Mouse (Mus musculus): ENCODE measurements around the gene Gm20708. TPM values are rescaled to one million over a fixed set of nuclear protein-coding genes. Genes with fewer than 3 reads are reported as not detected.

The Gm20708 gene
- polyA plus RNA-seq, 2 experiments, result 0.08 to 0.28 TPM

GRCm38 (mm10) chr11:117838572-117838971 lies 29.1 kb downstream of the Gm20708 start:
- WGBS (ENCODE audit: insufficient replicate concordance), result 10% methylated on average over 2 of the region's 2 CpGs
- DNase-seq (ENCODE audit: low read depth in 3 of 3, low spot score in 3 of 3) (peak; percentile 75 to 85 (median 78)), ATAC-seq (ENCODE audit: insufficient read depth) (peak; percentile 96)
- H3K27ac ChIP-seq, result peak overlapping the region; percentile 90
- TF ChIP-seq EP300 (IDR thresholded peaks at IDR 0.05; ENCODE audit: low read depth) (peak; percentile 63), CTCF (IDR thresholded peaks at IDR 0.05; ENCODE audit: low read depth) (0 out of 2 replicates have a peak, but pooled peaks have one; percentile 32)
- no peak overlapping the region for H3K4me3 ChIP-seq (ENCODE audit: insufficient read depth in 1 of 2, low read depth in 2 of 2, low read length in 2 of 2)
- peak overlapping the region; percentile 59 for H3K4me2 ChIP-seq (ENCODE audit: low read depth)
- peaks cover 46 to 51% of the 10 kb centered on the region in 2 experiments for H3K4me1 ChIP-seq (replicated peaks; ENCODE audit: control insufficient read depth in 2 of 2, insufficient read depth in 2 of 2, low read length in 1 of 2)
- no peaks in the 10 kb centered on the region for H3K9me3 ChIP-seq (ENCODE audit: control insufficient read depth, low read length)
- peak overlapping the region; percentile 47 for H3K9ac ChIP-seq (replicated peaks)
- no peaks in the 10 kb centered on the region for H3K36me3 ChIP-seq (replicated peaks; ENCODE audit: control insufficient read depth, insufficient read depth, low read depth)
- H3K27me3 ChIP-seq (ENCODE audit: control insufficient read depth, insufficient read depth, low read length), result no peaks in the 10 kb centered on the region

- H3K4me2 ChIP-seq (ENCODE audit: low read depth), result peak overlapping the region; percentile 59
- no peak for DNase-seq (ENCODE audit: low read depth in 3 of 3, low spot score in 3 of 3)
- ATAC-seq (ENCODE audit: insufficient read depth), result peak; percentile 21; the same call in 1 of the 2 replicates
- H3K9ac ChIP-seq (replicated peaks), result peak overlapping the region; percentile 47
- no peaks in the 10 kb centered on the region for H3K27me3 ChIP-seq (ENCODE audit: control insufficient read depth, insufficient read depth, low read length)
- peak overlapping the region; percentile 90 for H3K27ac ChIP-seq
- WGBS (ENCODE audit: insufficient replicate concordance), result 21% methylated on average over 1 of the region's 1 CpGs
- no peaks in the 10 kb centered on the region for H3K9me3 ChIP-seq (ENCODE audit: control insufficient read depth, low read length)
- H3K4me1 ChIP-seq (replicated peaks; ENCODE audit: control insufficient read depth in 2 of 2, insufficient read depth in 2 of 2, low read length in 1 of 2), result peaks cover 46 to 48% of the 10 kb centered on the region in 2 experiments
- no peak overlapping the region for H3K4me3 ChIP-seq (ENCODE audit: insufficient read depth in 1 of 2, low read depth in 2 of 2, low read length in 2 of 2)
- no peaks in the 10 kb centered on the region for H3K36me3 ChIP-seq (replicated peaks; ENCODE audit: control insufficient read depth, insufficient read depth, low read depth)
- TF ChIP-seq EP300 (IDR thresholded peaks at IDR 0.05; ENCODE audit: low read depth), result no peak
- no peak for TF ChIP-seq CTCF (IDR thresholded peaks at IDR 0.05; ENCODE audit: low read depth)
Measured at GRCm38 (mm10) chr11:117839021-117839420, 29.6 kb downstream of the Gm20708 start.

GRCm38 (mm10) chr11:117840910-117841309 lies 31.4 kb downstream of the Gm20708 start:
- DNase-seq (ENCODE audit: low read depth in 3 of 3, low spot score in 3 of 3) (no peak), ATAC-seq (ENCODE audit: insufficient read depth) (no peak)
- H3K4me1 ChIP-seq (replicated peaks; ENCODE audit: control insufficient read depth in 2 of 2, insufficient read depth in 2 of 2, low read length in 1 of 2), result peaks cover 46 to 48% of the 10 kb centered on the region in 2 experiments
- no peaks in the 10 kb centered on the region for H3K9me3 ChIP-seq (ENCODE audit: control insufficient read depth, low read length)
- no peaks in the 10 kb centered on the region for H3K27me3 ChIP-seq (ENCODE audit: control insufficient read depth, insufficient read depth, low read length)
- no peak overlapping the region for H3K9ac ChIP-seq (replicated peaks)
- TF ChIP-seq EP300 (IDR thresholded peaks at IDR 0.05; ENCODE audit: low read depth) (no peak), CTCF (IDR thresholded peaks at IDR 0.05; ENCODE audit: low read depth) (no peak)
- peak overlapping the region; percentile 4; the same call in 1 of the 2 replicates for H3K27ac ChIP-seq
- no peak overlapping the region for H3K4me3 ChIP-seq (ENCODE audit: insufficient read depth in 1 of 2, low read depth in 2 of 2, low read length in 2 of 2)
- no peaks in the 10 kb centered on the region for H3K36me3 ChIP-seq (replicated peaks; ENCODE audit: control insufficient read depth, insufficient read depth, low read depth)
- no peak overlapping the region for H3K4me2 ChIP-seq (ENCODE audit: low read depth)
- WGBS (ENCODE audit: insufficient replicate concordance), result 50% methylated on average over 1 of the region's 1 CpGs

GRCm38 (mm10) chr11:117843434-117843833 lies 34.0 kb downstream of the Gm20708 start:
- Histone ChIP-seq H3K27ac (no peak overlapping the region), H3K9me3 (ENCODE audit: control insufficient read depth, low read length) (no peaks in the 10 kb centered on the region), H3K4me1 (replicated peaks; ENCODE audit: control insufficient read depth in 2 of 2, insufficient read depth in 2 of 2, low read length in 1 of 2) (peaks cover 31 to 43% of the 10 kb centered on the region in 2 experiments), H3K9ac (replicated peaks) (no peak overlapping the region), H3K4me3 (ENCODE audit: insufficient read depth in 1 of 2, low read depth in 2 of 2, low read length in 2 of 2) (no peak overlapping the region), H3K36me3 (replicated peaks; ENCODE audit: control insufficient read depth, insufficient read depth, low read depth) (no peaks in the 10 kb centered on the region), H3K4me2 (ENCODE audit: low read depth) (no peak overlapping the region), H3K27me3 (ENCODE audit: control insufficient read depth, insufficient read depth, low read length) (no peaks in the 10 kb centered on the region)
- DNase-seq (ENCODE audit: low read depth in 3 of 3, low spot score in 3 of 3) (no peak), ATAC-seq (ENCODE audit: insufficient read depth) (no peak)
- TF ChIP-seq CTCF (IDR thresholded peaks at IDR 0.05; ENCODE audit: low read depth), result no peak
- no peak for TF ChIP-seq EP300 (IDR thresholded peaks at IDR 0.05; ENCODE audit: low read depth)
- whole genome bisulfite sequencing (ENCODE audit: insufficient replicate concordance), result 65% methylated on average over 2 of the region's 2 CpGs

GRCm38 (mm10) chr11:117844997-117845396 lies 35.5 kb downstream of the Gm20708 start:
- no peak overlapping the region for H3K27ac ChIP-seq
- no peaks in the 10 kb centered on the region for H3K27me3 ChIP-seq (ENCODE audit: control insufficient read depth, insufficient read depth, low read length)
- 71% methylated on average over 2 of the region's 2 CpGs for WGBS (ENCODE audit: insufficient replicate concordance)
- DNase-seq (ENCODE audit: low read depth in 3 of 3, low spot score in 3 of 3) (no peak), ATAC-seq (ENCODE audit: insufficient read depth) (no peak)
- peaks cover 19 to 28% of the 10 kb centered on the region in 2 experiments for H3K4me1 ChIP-seq (replicated peaks; ENCODE audit: control insufficient read depth in 2 of 2, insufficient read depth in 2 of 2, low read length in 1 of 2)
- H3K4me2 ChIP-seq (ENCODE audit: low read depth), result no peak overlapping the region
- H3K36me3 ChIP-seq (replicated peaks; ENCODE audit: control insufficient read depth, insufficient read depth, low read depth), result no peaks in the 10 kb centered on the region
- no peaks in the 10 kb centered on the region for H3K9me3 ChIP-seq (ENCODE audit: control insufficient read depth, low read length)
- no peak for TF ChIP-seq EP300 (IDR thresholded peaks at IDR 0.05; ENCODE audit: low read depth)
- no peak for TF ChIP-seq CTCF (IDR thresholded peaks at IDR 0.05; ENCODE audit: low read depth)
- no peak overlapping the region for H3K9ac ChIP-seq (replicated peaks)
- H3K4me3 ChIP-seq (ENCODE audit: insufficient read depth in 1 of 2, low read depth in 2 of 2, low read length in 2 of 2), result no peak overlapping the region
